Mouse (Mus musculus) v-Abl transformed pro-B cells (cell line): ENCODE results near the gene Wipi2.

Source experiments
- in situ Hi-C, 2 experiments: fragments of 400-800 bp; cut with MboI; formaldehyde crosslinking; loops; one replicate each; pipeline ENCODE4 v1.15.1; 2025; ENCODE audit not compliant: unreplicated experiment in 2 of 2

The Wipi2 gene

DNA sequence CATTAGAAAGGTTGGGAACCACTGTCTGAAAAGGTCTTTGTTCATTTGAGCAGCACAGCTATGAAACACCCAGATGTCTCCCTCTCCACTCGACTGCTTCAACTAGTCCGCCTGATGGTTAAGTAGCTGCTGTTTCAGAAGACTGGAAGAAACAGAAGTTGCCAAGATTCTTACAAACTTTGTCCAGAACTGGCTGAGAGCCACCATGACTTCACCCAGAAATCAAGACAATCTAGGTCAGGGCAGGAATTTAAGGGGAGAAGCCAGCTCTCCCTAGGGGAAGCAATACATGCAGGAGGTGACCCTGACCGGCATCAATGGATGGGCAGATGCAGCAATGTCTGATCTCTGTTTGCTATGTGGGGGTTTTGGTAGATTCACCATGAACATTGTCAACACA, 54.4 kb downstream of the Wipi2 start:
- in situ Hi-C loops, result no loop called here

DNA sequence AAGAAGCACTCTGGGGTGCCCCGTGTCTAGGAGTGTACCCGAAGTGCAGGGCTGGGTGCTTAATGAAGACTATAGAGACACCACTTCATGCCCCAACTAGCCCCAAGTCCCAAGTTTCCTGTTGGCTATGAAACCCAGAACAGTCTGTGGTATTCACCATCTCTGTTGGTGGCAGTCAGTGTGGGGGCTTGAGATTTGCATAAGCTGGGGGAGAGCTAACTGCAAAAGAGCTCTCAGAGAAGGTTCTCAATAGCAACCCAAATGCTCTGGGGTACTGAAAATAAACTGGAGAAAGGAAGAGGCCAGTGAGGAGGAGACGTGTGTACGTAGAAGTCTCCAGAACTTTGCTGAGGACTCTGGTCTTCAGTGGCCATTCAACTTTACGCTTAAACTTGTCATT, 55.0 kb downstream of the Wipi2 start:
- in situ Hi-C loops, result no loop called here

DNA sequence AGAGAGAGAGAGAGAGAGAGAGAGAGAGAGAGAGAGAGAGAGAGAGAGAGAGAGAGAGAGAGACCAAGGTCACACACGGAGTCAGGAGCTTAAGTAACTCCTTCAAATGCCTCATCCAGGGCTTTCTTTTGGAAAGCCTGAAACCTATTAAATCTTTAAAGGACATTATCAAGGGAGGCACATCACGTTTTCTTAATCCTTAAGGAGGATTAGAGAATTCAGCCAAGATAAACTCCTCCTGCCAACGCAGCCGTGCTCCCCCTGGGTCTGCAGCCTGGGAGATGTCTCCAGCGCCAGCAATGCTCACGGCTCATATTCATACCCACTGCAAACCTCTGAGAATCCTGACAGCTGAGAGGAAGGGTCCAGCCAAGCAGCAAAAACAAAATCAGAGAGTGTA, 61.4 kb downstream of the Wipi2 start:
- in situ Hi-C loops, result no loop called here

DNA sequence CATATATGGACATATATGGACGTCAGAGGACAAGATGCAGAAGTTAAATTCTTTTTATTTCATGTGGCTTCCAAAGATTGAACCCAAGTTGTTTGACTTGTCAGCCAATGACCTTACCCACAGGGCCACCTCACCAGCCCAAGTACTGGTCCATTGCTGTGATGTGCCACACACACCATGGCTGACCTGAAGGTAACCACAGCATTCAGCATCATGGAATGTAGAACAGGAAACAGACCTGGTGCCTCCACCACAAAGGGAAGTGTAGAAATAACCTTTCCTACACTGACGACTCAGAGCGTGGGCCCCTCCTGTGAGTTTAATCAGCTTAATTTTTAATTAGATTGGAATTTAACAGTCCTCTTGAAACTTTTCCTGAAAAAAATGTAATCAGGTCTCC, 62.8 kb downstream of the Wipi2 start:
- in situ Hi-C loops, result no loop called here

DNA sequence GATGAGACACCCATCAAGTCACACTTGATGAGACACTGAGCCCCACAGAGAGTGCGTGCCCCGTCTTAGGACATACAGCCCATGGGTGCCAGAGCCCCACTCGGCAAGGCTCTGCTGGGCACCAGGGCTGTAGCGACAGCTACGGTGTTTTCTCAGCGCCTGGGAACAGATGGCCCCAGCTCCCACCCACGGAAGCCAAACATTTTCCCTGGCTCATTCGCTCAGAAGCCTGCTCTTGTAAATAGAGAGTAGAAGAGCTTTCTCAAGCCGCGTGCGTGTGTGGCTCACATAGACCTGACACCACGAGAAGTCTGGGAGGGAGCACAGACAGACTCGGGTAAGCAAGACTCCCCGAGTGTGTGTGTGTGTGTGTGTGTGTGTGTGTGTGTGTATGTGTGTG, 64.8 kb downstream of the Wipi2 start, which contains the start of gene Slc29a4:
Gene Slc29a4, plus strand, starts transcription at position 265 of the 400 bp plus-strand sequence.
- in situ Hi-C loops, result no loop called here

DNA sequence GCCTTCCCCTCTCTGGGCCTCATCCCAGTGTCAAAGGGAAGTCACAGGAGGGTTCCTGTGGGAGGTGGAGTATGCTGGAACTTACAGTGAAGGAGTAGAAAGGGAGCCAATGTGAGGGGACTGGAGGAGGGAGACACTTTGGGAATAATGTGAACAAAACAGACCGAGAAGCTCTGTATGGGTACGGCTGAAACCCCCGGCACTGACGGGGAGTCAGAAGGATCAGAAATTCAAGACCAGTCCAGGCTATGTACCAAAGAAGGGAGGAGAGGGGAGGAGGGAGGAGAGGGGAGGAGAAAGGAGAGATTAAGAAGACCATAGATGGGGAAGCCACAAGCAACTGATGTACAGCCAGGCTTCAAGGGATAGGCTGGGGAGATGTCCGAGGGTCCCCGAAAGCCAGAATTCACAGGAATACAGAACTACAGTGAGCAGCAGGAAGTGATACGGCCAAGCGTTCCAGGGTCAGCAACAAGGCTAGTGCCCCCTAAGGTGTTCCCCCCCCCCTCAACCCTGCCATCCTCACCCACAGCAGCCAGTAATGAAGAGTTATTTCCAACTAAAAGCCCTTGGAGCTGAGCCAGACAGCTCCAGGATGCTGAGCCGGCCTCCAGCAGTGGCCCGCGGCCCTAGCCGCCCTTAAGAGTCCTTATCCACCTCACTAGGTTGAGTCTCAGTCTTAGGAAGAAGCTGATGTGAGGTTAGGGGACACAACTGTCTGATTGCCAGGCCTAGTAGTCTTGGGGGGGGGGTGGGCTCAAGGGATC, 65.7 kb downstream of the Wipi2 start:
- in situ Hi-C loops, result no loop called here

DNA sequence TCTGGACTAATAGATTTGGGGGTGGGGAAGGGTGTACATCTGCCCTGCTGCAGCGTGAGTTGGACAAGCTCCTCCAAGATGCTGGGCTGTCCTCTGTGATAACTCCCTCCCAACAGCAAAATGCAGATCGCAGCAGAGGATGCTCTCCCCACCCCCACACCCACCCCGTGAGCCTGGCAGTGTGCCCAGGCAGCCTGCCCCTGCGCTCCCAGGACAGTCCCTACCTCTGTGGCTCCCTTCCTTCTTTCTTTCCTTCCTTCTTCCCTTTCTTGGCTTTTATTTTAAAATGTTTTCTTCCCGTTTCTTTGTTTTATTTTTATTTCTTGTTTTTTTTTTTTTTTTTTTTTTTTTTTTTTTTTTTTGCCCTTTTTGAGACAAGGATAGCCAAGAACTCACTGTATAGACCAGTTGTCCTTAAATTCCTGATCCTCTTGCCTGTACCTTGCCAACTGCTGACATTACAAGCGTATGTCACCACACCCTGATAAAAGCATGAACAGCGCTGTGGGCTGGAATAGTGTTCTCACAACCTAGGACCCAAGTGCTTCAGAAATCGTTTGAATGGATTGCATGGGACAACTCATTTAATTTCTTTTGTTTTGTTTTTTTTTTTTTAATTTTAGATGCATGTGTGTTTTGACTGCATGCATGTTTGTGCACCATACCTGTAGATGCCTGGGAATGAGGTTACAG, 66.4 kb downstream of the Wipi2 start:
- in situ Hi-C loops, result no loop called here

DNA sequence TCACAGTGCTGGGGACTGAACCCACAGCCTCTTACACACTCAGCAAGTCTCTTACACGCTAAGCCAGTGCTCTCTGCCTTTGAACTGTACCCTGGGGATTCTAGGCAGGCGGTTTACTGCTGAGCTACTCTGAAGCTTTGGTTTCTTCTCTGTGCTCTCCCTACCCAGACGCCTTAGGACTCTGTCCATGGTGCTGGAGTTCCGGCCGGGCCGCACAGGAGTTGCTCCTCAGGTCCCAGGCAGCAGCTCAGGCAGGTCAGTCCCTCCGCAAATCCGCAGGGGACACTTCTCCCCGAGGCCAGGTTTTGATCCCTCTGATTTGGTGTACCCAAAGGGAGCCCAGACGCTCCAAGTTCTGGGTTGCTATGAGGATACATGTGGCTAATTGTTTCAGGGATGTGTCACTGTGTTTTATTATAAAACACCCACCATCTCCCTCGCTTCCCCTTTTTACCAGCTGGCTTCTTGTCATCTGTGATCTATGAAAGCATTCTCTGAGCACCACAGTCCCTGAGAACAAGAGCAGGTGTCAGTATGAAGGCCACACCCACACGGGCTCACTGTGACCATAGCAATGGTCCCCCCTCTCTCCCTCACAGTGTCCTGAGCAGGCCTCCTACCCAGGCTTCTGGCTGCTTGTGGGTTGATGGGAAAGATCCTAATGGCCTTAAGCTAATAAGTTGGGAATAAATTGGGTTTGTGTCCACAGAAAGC, 67.3 kb downstream of the Wipi2 start:
- in situ Hi-C loops, result no loop called here

DNA sequence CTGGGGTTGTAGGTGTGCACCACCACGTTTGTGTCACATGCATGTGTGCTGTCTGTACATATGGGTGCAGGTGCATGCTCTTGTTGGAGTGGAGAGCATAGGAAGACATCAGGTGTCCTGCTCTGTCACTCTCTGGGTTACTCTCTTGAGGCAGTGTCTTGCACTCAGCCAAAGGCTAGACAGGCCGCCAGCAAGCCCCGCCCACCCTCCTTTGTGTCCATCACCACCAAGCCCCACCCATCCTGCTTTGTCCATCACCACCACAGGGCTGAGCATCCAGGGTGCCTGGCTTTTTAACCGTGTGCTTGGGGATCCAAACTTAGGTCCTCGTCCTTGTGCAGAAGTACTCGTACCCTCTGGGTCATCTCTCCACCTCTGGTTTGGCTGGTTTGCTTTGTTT, 68.8 kb downstream of the Wipi2 start:
- in situ Hi-C loops, result no loop called here

DNA sequence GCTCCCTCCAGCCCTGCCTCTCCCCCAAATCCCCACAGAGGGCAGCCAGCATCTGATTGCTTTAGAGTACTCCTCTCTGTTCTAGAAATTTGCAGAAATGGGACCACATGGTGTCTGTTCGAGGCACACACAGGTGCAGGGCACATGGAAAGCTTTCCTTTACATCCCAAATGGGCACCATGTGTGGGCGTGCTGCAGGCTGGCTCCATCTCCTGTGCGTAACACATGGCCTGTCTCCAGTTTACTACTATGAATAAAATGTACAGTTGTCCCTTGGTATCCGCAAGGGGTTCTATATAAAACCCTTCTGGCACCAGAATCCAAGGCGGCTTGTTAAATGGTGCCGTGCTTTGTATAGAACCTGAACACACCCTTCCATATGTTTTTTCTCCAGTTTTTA, 69.4 kb downstream of the Wipi2 start:
- in situ Hi-C loops, result no loop called here

DNA sequence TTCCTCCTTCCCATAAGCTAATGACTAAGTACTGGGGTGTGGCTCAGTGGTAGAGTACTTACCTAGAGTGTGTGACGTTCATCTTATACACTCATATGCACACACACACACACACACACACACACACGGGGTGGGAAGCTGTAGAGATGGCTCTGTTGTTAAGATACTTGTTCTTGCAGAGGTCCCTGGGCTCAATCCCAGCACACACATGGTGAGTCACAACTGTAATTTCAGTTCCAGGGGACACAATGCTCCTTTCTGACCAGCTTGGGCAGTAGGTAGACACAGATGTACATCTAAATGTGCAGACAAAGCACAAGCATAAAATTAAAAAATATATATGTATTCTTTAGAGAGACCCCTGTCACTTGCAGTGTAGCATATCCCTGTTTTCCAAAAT, 70.2 kb downstream of the Wipi2 start:
- in situ Hi-C loops, result no loop called here

DNA sequence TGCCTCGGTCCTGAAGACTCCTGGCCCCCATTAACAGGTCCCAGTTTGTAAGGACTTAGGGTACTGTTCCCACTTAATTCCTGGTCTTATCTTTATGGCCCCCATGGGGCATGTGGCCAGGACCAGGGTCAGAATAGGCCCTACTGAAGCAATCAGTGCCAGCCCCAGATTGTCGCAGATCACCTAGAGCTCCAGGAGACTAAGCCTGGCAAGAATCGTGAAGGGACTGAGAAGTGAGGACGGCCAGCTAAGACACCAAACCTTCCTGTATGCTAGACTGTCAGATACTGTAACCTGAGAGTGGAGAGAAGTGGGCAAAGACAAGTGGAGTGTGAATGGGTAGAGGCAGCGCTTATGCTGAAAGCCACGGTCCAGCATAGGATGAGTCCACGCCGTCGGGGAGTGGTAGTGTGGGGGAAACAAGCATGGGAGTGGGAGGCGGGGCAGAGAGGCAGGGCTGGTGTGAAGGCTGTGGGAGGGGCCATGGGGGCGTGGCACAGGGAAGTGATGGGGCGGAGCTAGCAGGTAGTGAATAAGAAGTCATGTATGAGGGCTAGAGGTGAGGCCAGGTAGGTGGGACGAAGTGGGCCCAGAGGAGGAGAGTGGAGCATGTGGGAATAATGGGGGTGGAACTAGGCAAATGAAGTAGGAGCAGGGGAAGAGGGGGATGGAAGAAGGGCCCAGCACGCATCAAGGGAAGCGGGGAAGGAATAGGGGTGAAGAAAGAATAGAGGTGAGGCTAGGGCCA, 73.5 kb downstream of the Wipi2 start:
- in situ Hi-C loops, result no loop called here

DNA sequence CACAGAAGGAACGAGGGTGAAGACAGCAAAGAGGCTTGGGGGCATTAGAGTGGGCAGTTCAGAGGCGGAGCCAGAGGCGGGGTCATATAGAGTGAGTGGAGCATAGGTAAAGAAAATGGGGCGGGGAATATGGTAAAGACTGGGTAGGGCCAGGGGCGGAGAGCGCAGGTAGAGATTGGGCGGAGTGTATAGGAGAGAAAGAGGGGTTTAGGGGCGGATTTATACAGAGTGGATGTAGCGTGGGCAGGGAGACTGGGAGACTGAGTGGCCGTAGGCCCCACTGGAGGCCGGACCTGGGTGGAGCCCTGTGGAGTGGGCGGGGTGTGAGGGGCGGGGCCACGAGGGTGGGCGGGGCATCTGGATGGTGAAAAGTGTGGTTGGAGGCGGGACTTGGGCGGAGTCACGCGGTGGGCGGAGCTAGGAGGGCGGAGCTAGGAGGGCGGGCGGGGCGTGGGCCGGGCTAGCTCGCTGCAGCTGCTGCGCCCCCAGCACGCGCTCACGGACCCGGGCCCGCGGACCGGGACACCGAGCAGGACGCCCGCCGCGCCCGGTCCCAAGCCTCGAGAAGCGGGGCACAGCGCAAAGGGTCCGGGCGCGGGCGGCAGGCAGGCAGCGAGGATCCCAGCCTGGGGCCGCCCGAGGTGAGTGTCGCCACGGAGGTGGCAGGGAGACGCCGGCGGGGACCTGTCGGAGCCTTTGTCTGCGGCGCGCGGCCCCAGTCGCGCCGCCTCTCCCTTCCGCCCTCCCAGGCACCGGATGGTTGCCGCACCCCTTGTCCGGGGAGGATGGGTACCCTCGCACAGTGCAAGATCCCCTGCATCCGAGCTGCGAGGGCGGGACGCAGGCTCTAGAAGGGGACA, 74.4 kb downstream of the Wipi2 start:
- in situ Hi-C loops, result no loop called here

DNA sequence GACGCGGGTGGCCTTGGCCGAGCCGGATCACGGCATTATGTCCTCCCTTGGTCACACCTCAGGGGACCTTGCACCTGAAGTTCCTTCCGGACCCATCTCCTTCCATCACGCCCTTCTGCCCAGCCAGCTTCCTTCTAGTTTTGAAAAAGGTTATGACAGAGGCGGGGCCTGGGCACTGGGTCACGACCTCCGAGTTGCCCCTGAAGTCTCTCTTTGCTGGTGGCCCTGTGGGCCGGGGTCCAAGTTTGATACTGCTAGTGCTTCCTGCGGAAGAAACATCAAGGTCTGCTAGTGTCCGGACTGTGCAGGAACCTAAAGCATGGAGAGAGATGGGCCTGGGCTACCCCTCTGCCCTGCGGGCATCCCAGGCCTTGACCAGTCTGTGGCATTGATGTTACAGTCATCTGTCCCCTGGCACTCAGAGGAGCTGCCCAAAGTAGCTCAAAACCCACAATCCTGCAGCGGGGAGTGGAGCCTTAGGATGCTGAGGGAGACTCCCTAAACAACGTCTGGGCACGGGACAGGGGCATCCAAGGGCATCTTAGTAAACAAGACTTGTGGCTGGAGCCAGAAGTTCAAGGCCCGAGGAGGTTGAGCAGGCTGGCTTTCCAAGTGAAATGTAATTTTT, 75.1 kb downstream of the Wipi2 start:
- in situ Hi-C loops, result no loop called here

DNA sequence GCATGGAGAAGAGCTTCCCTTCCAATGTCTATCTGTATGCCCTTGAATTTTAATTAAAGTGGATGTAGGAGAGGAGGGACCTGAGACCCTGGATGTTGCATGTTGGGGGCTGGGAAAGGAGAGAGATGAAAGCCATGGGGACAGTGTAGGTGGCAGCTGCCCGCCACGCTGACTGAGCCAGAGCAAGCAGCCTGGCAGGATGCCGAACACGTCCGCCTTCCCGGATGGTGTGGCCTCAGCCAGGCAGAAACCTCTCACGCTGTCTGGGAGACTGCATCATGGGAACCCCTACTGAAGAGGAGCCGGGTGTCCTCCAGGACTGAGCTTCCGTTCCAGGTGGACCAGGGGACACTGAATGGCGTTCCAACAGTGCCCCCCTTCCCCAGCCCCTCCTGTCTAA, 76.1 kb downstream of the Wipi2 start:
- in situ Hi-C loops, result no loop called here

DNA sequence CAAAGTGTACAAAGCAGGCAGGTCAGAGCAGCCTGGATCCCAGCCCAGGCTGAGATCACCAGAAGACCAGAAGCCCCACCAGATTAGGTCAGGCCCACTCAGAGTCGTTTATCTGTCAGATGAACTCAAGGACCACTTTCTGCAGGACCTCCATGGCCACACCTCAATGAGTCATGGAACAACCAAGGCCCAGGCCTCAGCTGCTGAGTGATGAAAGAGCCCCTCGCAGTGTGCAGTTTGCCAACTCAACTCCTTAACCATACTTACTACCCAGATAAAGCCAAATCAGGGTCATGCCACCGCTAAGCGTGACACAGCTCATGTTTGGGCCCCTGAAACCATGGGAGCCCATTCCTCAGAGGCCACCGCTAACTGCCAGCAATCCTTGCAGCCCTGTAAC, 80.2 kb downstream of the Wipi2 start:
- in situ Hi-C loops, result no loop called here

DNA sequence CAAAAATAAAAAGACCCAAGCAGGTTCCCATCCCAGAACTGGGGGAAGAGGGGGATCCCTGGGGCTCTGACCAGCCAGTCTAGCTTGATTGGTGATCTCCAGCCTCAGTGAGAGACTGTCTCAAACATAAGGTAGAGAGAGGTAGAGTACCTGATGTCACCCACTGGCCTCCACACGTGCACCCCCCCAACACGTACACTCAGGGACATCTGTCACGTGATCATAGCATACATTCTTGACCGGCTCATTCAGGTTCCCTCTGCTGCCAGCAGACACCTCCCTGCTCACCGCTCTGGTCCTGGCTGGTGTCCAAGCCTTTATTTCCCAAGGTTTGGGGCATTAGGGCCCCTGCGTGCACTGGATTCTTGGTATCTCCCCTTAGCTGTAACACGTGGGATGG, 81.9 kb downstream of the Wipi2 start:
- in situ Hi-C loops, result no loop called here

DNA sequence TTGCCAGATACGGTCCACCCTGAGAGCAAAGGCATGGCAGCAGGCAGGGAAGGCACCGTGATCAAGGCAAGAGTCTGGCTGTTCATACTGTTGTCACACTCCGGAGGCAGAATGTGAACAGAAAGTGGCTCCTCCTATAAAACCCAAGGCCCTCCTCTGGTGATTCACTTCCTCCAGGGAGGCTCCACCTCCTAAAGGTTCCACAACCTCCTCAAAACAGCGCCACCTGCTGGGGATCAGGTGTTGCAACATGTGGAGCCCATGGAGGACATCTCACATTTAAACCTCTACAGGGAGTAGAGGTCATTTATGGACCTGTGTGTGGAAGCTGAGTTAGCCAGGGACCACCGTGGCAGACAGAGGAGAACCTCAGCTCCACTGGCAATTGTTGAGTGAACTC, 84.9 kb downstream of the Wipi2 start:
- in situ Hi-C loops, result no loop called here

DNA sequence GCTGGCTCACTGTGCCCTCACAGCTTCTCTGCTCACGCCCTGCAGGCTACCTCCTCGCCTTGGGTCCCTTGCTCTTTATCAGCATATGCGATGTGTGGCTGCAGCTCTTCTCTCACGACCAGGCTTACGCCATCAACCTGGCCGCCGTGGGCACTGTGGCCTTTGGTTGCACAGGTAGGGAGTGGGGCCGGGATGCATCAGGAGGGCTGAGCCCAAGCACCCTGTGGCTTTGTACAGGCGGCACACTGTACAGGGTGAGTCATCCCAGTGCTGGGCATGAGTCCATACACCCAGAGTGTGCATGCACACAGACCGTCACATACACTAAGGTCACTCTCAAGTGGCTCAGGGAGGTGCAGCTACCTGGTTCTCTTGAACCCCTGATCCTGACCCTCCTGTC, 86.5 kb downstream of the Wipi2 start:
- in situ Hi-C loops, result no loop called here

DNA sequence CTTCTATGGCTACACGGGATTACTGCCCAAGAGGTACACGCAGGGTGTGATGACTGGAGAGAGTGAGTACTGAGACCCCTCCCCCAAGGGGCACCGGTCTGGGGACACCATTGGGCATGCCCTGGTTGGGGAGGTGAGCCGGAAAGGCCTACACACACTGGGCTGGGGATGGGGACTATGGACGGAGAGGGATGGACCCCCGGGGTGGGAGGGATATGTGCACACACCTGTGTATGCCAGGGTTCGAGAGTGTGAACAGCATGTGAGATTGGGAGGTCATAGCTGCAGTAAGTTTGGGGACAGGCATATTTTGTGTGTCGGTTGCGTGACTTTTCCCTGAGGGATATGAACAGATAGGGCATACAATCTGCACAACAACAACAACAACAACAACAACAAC, 87.6 kb downstream of the Wipi2 start:
- in situ Hi-C loops, result loop anchor here (5.0 kb wide), 2 partner anchors 133 to 213 kb away; no protein-coding TSS in a partner anchor
